Mouse (Mus musculus): ENCODE results near the gene H2al1a.

Gene H2al1a

DNA sequence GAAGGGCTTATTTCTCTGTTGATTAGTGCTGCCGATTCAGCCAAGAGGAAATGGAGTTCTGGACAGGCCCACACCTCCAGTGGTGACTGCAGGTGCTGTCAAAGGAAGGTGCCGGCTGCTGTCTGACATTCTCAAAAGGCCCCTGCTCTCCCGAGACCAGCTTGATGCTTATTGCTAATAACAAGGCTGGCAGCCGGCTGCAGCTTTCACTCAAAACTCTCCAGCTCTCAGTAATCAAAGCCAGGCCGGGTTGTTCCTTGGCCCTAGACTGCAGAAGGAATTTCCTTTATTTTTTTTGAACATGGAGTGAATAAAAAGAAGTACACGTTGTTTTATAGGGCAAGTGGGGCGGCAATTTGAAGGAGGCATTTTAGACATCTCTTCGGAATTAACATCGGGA lies 46.7 kb downstream of the H2al1a start:
- ATAC-seq (ENCODE audit: low TSS enrichment) = no peak; the same call in 1 of the 2 replicates

DNA sequence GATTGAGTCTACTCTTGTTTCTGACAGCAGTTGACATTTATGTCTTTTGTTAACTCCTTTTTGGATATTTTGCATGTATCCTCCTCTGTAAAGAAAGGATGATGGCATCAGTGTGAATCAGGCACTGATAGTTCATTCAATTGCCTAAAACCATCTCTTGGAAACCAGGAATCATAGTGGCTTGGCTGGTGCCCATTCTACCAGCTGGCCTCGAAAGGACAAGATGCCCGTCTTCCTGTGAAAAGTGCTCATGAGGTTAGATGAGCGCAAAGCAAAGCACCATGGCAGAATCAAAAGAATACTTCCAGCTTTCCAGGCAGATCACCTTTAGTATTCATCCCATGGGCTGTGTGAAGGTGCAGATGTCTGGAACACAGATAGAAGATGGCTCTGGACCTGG lies 47.7 kb downstream of the H2al1a start:
- ATAC-seq (ENCODE audit: low TSS enrichment) = no peak

All from frontal cortex, adult (tissue).